Mouse (Mus musculus) monocyte, adult 2 months (primary cell): ENCODE measurements at regions not wholly inside any gene's neighbourhood (a gene's known extent, or its start where the extent isn't known, plus 50 kb on each side); places are given as distances from the start of the nearest gene placed in this dataset.
A peak's percentile ranks its signal among the peaks of the same experiment; 100 is the strongest.

Experiments
- DNase-seq, 2 experiments: peaks; one replicate each; pipeline ENCODE4 v3.0.0; 2022; ENCODE audit warnings: low spot score in 2 of 2, low read depth in 1 of 2

DNA sequence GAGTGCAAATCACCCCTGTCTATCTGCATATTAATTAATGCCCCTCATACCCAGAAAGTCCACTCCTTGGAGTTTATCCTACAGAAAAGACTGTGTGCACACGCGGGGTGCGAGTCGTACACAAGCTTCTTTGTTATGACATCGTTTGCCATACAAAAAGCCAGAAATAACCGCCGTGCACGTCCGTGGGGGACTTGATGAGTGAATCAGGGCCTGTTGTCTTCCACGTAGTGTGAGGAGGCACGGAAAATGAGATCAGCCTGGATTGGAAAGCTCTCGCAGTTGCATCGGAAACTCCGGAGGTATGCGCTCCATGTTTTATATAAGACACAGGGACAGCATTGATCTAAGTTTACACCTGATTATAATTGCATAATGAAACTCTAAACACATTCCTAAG is 120.3 kb downstream of the Etnk1 start:
- no peak for DNase-seq

DNA sequence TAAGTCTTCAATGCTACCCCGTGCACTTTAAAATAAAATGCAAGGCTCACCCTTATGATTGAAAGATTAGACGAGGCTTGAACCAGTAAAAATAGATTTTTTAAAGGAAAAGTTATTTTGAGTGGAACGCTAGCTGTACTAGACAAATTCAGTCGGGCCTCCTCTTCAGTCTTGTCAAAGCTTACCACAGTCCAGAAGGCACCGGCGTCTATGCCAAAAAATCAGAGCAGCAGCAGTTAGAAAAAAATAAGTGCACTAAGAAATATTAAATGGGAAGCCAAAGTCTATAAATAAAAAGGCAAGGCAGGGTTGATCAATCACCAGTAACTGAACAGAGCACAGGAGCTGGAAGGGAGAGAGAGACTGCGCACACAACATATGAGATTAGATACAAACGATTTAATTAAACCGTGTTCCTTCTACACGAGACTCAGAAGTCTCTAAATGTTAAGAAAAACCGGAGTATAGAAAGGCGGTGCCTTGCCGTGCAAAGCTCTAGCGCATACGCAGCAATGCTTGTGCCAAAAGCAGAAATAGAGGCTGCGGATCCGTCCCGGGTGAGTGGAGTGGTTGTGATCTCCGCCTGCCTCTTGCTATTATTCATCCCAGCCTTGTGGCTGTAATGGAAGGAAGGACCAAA is 121.6 kb downstream of the Etnk1 start:
- no peak for DNase-seq

DNA sequence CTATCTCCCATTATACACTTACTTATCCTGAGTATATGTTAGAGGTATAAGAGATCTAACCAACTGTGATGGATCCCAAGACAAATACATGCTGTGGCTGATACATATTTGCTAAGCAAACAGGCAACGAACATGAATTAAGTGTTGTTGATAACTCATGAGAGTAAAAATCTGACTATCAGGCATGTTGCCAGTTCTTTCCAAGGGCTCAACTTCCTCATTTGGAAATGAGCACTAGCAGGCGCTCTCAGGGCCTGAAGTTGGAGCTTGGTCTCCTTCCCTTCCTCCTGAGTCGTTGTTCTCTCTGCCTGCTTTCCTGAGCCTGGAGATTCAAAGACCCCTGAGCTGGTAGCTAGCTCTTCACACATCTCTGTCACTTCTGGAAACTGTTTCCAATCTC is 126.6 kb downstream of the Etnk1 start:
- DNase-seq = no peak

DNA sequence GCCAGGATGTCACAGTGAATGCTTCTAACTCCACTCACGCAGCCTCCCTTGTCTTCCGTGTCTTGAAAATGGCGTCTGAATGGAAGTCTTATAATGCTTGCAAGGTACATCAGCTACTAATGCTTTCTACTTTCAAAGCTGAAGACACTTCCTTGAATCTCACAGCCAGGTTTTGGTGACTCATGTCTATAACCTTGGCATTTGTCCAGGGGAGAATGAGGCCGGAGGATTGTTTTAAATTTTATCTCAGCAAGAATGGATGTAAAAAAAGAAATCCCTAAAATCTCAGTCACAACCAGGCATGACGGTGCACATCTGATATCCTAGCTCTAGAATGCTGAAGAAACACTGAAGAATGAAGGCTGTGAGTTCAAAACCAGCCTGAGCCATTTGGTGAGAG is 131.4 kb downstream of the Etnk1 start:
- DNase-seq = no peak

DNA sequence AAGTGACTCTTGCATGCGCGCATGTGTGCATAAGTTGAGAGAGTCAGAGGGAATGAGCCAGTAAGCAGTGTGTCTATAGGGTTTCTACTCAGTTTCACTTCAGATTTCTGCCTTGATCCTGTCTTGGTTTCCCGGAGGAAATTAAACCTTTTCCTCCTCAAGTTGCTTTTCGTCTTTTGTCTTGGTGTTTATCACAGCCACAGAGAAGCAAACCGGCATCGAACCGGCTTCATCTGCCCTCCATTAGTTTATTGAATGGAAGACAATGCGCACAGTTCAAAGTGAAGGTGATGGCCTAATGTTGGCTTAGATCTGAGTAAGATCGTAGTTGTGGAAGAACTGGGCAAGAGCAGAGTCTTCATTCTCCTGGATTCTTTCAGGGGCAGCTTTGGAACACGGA is 134.4 kb downstream of the Etnk1 start:
- no peak for DNase-seq

DNA sequence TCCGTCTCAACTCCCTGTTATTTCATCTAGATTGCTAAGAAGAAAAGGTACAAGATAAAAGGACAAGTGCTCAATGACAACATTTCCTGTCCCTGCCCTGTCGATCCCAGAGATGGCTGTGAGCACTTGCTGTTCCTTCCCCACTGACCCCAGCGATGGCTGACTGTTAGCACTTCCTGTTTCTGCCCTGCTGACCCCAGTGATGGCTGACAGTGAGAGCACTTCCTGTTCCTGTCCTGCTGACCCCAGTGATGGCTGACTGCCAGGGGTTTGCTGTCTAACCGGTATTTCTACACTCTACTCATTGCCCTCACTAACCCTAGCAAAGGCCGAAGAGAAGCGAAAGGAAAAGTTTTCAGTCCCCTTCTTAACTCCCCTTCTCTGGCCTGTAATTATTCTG is 140.3 kb downstream of the Etnk1 start:
- DNase-seq = no peak

DNA sequence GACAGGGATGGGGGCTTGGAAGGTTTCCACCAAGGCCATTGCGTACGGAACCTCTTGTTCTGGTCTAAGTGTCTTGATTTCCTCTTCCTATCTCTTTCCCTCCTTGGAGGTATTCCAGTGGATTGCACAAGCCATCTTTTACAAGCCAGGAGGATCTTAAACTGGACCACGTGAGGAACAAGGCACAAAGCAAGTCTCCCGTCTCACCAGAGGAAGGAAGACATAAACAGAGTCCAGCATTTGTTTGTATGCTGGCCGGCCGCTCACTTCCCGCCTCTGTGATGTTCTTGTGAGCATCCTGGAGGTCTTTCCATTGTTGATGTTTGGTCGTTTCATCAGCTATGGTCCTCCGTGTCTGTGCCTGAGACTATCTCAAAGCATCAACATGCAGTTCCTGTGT is 148.8 kb downstream of the Etnk1 start:
- no peak for DNase-seq

DNA sequence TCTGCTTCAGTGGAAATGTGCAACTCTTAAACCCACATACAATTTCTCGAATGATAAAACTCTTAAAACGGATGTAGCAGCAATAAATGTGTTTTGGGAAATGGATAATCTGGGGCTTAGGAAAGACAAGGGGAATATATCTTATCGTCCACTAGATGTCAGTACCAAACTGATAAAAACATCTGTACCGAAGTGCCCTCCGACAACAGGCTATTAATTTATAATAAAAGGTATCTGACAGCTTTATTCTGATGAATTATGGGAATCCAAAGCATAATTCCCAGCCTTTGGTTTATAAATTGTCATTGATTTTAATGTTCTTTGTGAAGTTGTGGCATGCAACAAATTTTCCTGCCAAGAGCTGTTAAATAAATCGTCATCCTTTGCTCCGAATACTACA is 153.4 kb downstream of the Etnk1 start:
- DNase-seq = no peak

DNA sequence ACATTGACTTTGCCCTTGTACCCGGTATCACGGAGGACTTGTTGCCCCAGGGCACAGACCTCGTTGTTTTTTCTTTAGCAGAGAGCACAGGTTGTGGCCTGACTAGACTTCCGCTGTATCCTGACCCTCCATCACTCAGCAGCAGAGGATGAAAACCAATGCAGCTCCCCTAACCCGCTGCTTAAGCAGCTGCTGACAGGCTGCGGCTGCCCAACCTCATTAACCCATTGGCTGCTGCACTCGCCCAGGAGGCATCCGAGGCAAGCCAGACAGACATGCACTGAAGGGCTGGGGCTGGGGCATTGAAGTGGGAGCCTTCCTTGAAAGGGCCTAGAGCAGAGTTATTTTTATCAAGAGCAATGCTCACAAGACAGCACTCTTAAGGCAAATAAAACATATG is 157.6 kb downstream of the Etnk1 start:
- DNase-seq = no peak

DNA sequence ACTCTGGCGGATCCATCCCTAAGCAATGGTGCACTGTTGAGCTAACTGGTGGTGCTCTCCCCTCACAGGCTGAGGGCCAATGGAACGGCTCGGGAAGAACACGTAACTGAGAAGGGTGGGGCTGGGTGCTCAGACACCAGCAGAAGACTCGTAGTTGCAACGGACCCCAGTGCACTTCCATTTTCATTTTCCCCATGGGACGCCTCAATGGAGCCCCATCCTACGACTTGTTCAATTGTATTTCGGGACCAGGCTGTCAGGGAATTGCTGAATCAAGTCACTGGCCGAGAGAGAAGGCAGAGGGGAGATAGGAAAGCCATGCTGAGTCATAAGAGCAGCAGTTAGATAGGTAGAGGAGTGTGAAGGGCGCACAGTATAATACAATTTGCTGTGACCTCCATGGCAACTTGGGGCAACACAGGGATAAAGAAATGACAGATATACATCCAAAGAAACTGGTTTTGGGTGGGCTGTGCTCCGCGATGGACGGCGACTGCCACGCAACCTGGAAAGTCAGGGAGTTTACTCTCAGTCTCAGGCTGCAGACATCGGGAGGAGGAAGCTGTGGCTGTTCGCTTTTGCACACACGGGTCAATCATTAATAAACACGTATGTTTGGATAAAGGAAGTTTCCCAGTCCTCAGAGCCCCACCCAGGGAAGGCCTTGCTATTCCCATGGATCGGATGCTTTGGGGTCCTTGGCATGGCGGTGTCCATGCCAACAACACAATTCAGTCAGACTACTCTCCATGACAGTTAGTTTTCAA is 160.1 kb downstream of the Etnk1 start:
- DNase-seq = peak in 1 of 2 experiments; percentile 16

DNA sequence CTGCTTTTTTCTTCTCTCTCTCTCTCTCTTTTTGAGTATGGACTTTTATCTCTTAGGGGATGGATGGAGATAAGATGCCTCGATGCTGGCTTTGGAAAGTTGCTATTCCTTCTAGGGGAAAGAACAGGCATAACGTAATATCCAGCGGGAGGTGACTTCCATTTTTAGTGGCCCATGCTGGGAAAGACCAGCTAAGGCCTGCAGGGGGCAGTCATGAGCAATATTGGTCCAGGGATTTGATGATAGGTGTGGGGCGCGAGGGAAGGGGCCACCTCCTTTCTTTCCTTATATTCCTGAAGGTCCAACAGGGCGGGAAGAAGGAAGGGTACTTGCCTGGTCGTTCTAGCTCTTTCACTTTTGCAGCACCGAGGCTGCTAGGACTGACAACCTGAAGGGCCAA is 160.8 kb downstream of the Etnk1 start:
- no peak for DNase-seq

DNA sequence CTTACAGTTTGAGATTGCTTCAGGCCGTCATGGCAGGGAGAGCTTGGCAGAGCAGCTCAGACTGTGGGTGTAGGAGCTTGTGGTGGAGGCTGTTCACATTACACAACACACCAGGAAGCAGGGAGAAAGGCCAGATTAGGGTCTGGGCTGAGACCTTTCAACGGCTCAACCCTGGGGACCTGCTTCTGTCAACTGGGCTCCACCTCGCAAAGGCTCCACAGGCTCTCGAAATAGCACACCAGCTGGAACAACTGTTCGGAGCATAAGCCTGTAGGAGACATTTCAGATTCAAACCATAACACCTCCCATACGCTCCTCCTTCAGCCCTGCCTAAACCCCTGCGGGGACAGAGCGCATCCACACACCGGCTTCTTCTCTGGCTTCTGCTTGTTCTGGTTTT is 161.2 kb downstream of the Etnk1 start:
- DNase-seq = no peak

DNA sequence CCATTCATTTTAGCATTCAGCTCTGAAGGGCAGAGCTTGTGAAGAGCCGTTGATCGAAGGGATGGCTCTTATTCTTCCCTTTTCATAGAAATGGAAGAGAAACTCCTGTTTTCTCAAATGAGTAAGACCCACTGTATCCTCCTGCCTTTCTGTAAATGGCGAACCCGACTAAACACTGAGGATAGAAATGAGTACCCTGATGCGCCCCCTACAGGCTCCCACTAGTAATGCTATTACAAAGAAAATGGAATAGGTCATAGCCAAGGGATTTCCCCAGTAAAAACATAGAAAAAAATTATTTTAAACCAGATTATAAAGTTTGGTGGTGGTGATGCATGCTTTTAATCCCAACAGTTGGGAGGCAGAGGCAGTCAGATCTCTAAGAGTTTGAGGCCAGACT is 162.1 kb downstream of the Etnk1 start:
- DNase-seq = no peak

DNA sequence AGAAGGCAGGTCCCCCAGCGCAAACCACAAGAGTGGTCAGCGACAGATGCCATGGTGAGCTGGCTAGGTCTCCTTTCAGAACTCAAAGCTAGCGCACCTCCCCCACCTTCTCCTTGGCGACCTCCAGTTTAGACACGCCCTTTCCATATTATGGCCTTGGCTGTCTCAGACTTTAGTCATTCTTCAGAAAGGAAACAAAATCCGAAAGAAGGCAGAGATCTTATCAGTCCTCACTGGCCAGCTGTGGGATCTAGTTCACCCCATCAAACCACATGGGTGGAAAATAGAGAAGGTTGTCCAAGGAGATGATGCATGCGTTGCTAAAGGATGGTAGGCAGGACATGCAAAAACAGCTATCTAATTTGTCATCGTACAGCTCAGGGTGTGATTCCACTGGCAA is 166.5 kb downstream of the Etnk1 start:
- DNase-seq = no peak

DNA sequence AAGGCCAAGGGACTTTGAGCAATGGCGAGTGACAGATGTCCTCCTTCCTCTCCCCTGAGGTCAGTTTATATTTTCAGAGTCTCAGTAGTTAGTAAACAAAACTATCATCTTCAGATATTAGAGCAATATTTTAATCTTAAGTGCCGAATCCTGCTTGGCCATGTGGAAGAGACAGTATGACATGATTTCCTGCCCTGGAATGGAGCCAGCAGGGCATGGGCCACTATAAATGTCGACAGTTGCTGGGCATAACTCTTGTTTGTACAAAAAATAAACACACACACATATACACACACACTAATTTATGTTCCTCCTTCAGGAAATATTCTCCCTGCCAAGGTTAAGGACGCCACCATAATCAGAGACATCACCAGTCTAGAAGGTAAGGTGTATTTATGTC is 169.6 kb downstream of the Etnk1 start:
- no peak for DNase-seq

DNA sequence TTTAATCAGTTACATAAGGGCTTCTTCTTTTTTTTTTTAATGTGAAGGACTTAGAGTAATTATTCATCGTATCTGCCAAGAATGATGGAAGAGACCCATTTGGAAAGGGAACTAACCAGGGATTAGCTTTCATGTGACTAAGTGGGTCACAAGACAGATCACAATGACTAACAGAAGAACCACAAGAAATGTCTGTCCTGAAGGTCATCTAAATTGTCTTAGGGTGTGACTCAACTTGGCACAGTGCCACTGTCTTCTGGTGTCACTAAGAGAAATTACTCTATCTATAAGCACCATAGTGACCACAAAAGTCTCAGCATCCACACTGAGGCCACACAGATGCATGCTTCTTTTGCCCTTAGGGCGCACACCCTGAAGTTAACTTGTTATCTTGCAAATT is 182.0 kb downstream of the Etnk1 start:
- DNase-seq = no peak

DNA sequence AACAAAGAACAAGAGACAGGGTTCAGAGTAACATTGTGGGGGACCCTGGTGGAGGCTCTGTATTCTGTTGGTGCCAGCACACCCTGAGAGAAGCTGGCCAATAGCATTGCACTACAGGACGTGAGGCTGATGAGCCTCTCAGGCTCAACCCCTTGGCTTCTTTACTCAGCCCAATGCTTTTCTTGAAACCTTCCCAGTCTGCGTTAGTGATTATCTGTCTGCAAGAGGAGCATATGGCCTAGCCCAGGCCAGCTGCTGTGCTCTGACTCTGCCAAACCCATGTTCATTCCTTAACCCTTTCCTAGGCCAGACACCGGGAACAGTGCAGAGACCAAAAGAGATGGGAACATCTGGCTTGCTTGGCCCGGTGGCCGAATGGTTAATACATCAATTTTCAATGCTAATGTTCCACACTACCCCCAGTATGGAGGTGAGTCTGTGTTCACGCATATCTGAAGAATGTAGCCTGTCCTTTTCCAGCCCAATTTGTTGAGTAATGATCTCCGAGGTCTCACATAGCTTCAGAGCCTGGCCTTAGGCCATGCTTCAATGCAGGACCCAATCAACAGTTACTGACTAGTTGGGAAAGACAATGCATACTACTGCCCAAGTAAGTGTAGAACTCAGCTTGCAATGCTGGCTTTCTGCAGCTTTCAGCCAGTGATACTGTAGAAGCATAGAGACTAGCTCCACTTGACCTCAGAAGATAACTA is 192.5 kb downstream of the Etnk1 start:
- DNase-seq = no peak

DNA sequence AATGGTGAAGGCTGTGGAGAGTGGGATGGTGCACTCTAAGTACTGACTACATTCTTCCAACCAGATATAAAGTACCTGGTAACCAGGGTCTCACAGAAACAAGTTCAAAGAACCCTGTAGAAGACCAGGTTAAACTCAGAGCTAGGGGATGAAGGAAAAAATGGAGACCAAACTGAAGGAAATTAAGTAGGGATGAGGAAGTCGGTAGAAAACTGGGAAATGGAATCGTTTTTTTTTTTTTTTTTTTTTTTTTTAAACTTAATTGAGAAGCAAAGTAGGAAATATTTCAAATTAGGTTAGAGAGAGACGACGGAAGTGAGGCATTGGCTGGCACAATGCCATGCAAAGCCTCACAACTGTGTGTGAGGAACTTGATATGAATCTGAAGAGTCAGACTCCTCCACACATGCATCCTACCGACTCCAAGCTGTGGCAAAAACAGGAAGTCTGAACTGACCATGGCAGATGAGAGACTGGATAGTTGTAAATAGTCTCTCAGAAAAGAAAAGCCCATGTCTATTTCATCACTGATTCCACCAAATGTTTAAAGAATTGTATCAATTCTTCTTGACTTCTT is 194.2 kb downstream of the Etnk1 start:
- no peak for DNase-seq

DNA sequence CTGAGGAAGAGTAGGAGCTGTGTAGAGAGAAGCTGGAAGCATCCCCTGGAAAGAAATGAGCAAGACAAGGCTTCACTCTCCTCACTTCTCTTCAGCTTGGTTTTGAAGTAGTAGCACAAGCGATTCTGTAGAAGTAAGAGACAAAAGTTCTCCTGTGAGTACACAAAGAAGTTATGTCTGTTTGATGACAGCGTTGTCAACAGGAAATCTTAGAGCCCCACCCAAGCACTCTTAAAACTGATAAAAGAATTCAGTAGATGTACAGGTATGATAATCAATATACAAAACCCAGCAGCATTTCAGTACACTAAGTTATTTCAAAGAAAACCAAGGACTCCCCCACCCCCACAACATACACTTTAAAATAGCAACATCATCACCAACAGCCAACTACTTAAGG is 194.9 kb downstream of the Etnk1 start:
- no peak for DNase-seq

DNA sequence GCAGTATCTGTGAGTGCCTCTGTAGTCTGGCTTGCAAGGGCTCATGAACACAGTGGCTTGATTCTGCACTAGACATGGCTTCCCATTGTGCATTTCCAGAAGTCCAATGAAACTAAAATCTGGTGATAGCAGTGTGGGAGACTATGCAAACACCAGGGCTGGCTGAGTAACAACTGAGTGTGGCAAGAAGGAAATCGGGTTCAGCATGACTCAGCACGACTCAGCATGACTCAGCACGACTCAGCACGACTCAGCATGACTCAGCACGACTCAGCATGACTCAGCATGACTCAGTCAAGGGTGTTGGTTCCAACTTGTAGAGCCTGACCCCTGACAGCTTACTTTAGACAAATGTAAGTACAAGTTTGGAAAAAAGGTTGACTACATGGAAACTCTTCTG is 198.8 kb downstream of the Etnk1 start:
- DNase-seq = no peak

DNA sequence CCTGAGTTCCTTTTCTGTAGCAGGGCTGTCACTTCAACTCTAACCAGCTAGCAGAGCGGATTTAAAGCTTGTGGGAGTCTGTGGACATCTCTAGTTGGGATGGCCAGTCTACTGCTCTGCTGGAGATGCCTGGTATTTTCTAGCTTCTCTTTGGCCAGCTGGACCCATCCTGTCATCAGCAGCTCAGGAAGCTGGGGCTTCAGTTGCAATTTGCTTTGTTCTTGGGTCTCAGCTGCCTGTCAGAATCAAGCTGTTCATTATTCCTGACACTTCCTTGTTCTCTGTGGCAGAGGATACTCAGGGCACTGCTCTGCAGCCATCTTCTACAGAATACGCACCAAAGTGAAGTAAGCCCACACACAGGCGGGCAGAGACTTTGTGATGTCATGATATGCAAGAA is 200.8 kb downstream of the Etnk1 start:
- DNase-seq = no peak

DNA sequence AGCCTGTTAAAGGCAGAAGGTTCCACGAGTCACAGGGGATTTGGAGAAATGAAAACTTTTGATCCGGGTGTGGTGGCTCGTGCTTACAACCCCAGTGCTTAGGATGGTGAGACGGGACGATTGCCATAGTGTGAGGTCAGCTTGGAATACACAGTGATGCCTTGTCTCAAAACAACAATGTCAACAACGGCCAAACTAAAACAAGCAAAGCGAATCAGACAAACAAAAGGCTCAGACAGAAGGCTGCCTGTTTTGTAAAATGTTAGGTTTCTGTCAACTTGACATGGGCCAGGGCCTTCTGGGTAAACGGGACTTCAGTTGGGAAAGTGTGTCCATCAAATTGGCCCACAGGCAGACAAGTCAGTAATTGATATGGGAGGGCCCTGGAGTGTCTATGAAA is 201.6 kb downstream of the Etnk1 start:
- DNase-seq = no peak
